Mouse (Mus musculus) brain, adult 2 months (tissue): ENCODE data around the gene Cyp4a14.
"Not testable (repeated sequence)": the region's sequence is repeated elsewhere in the genome, so short reads cannot be mapped to it uniquely, and the experiment has no call there.

Experiments
- DNase-seq: peaks from one replicate; pipeline ENCODE4 v3.0.0; 2011; ENCODE audit warnings: low read depth, low spot score

The Cyp4a14 gene

DNA sequence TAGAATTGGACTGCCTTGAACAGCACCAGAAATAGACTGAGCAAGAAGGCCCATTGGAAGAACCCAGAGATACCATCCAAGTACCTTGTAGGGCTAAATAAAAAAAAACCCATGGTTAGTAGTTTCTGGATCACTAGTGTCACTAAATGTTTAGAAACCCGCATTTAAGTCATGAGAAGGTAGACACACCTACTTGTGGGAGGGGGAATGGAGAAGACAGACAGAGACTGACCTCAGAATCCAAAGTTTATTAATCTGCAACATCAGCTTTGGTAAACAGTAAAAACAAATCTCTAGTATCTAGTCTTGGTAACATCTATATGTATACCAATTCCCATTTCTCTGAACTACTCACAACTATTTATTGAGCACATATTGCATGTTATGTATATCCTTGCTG lies at the start of gene Cyp4a14:
Cyp4a14 (minus strand) TSS at position 142 of the 400 bp plus-strand sequence.
- DNase-seq: no peak

DNA sequence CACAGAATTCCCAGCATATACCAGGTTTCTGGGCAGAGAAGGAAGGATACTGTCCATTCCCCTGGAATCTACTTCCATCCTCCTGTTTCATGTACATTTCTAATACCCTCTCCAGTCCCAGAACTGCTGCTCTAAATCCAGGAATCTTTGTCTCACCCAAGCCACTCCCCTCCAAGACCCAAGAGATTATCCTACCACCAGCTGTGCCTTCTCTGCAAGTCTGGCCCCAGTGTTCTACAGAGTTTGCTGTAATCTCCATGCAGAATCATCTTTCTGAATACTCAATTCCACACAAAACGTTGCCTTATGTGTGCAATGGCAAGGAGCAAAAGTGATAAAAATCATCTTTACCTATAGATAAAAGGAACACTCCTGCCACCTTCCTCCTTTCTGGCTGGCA lies 49.2 kb upstream of the Cyp4a14 start:
- no peak for DNase-seq

GRCm38 (mm10) chr4:115521766-115522165 lies 25.8 kb upstream of the Cyp4a14 start:
- no peak for DNase-seq

GRCm38 (mm10) chr4:115519444-115519843 lies 23.5 kb upstream of the Cyp4a14 start:
- no peak for DNase-seq

DNA sequence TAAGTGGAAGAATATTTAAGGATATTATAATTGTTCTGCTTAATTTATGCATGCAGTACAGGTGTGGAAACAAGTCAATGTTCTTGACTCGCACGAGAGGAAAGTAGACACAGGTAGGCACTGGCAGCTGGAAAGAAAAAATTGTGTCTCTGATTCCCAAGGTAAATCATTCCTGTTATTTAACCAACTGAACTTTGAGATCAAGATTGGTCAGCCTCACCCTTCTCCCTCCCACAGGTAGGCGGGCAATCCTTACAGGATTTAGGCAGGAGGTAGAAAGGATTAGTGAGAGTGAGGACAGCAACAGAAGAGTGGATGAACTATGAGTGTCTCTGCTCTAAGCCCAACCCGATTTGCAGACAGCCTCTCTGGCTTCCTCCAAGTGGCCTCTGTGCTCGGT lies 22.1 kb upstream of the Cyp4a14 start, which contains the start of gene Cyp4a10:
Cyp4a10 (plus strand) TSS at position 265 of the 400 bp plus-strand sequence.
- DNase-seq: not testable (repeated sequence)

DNA sequence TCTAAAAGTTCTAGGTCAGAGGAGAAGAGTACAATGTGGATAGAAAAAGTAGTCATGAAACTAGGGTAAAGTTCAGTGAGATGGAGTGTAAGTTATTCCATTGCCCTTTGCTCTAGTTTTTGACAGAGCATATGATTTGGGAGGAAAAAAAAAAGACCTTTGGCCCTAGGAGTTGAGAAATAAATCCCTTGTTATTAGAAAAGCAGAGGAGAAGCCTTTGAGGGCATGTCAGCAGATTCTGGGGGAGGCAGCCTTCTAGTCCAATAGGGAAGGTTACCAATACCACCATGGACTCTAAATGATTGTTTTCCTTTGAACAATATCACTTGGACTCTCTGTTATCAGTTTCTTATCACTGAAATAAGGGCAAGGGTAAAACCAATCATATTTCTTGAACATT lies 18.0 kb upstream of the Cyp4a14 start:
- DNase-seq: not testable (repeated sequence)

DNA sequence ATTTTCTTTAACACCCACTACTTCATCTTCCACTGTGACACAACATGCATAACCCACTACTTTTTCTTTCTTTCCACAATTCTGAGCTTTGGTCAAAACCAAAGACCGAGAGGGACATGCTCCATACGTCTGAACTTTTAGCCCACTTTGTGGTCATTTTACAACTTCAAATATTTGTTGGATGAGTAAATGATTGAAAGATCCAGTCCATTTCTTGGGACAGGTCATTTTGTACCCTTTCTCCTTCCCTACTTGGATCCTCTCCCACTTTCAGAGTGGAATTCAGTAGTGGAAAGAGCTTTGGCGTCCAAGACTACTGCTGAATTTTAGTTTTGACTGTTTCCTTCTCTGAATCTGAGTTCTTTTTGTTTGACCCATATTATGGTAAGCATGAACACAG lies 1.5 kb upstream of the Cyp4a14 start:
- no peak for DNase-seq

DNA sequence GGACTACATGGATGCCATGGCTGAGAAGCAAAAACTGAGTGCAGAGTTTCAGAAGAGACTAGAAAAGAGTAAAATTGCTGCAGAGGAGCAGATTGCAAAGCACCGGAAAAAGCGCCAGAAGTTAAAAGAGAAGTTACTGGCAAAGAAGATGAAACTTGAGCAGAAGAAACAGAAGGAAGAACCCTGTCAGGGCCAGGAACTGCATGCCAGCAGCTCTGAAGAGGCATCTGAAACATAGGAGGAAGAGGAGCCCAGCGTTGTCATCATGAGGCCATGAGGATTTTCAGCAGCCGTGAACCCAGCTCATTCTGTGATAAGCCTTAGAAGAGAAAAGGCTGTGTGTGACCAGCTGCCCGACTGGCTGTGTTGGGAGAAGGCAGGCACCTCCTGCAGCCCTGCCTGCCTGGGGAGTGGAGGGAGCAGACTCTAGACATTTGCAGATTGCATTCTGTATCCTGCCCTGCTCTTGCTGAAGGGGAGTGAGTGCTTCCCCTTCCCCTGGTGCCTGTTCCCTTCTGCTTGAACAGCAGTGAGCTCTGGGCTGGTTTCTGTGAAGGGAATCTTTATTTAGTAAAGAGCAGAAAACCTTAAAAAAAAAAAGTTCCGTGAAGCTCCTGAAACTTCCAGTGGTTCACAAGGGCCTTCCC lies 14.8 kb downstream of the Cyp4a14 start:
- peak; percentile 16 for DNase-seq

GRCm38 (mm10) chr4:115476051-115476450 lies 19.9 kb downstream of the Cyp4a14 start:
- peak; percentile 24 for DNase-seq

DNA sequence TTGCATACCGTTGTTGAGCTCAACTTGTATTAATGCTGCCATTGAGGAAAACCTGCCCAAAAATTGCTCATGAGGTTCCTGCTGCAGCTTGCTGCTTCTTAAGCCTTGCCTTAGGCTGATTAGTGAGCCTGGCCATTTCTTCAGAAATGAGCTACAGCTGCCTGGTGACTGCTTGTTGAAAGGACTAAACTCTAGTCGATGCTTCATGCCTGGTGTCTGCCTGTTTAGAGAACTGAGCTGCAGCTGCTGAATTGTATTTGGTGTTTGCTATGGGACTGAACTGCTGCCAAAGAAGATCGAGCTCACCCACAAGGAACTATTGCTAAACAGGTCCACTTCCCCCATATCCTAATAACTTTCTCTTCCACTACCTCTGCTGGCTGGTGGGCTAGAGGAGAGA lies 22.4 kb downstream of the Cyp4a14 start:
- DNase-seq: not testable (repeated sequence)

DNA sequence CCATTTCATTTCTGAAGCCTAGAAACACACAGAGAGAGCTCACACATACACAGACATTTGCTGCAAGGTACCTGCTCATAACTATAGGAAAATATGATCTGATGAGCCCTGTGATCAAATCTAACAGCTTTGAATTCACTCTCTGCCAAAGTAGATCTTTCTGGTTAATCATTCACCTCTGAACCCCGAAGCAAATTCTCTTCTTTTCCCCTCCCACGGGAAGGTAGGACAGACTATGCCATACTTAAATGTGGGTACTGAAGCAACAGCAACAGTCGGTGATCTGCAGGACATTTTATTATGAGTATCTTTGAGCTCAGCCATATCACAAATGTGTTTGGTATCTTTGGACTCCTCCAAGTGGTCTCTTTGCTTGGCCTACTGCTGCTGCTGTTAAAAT lies 43.6 kb downstream of the Cyp4a14 start, which contains the start of gene Cyp4a30b:
Cyp4a30b (plus strand) TSS at position 301 of the 400 bp plus-strand sequence.
- no peak for DNase-seq

GRCm38 (mm10) chr4:115450577-115451137 lies 45.3 kb downstream of the Cyp4a14 start:
- DNase-seq: no peak
